Mouse (Mus musculus) liver, adult 2 months (tissue): ENCODE data around the gene Serpina3g. TPM values are rescaled to one million over a fixed set of nuclear protein-coding genes. Genes with fewer than 3 reads are reported as not detected.

ENCODE experiments used
- DNase-seq: peaks from one replicate; pipeline ENCODE4 v3.0.0-alpha.2; 2011; ENCODE audit warnings: low read depth, low spot score; ENCODE audit errors: extremely low read depth
- H3K27ac ChIP-seq: fragments of 200-500 bp; replicated peaks from 2 replicates; pipeline ENCODE4 v1.5.1; 2012; ENCODE audit warnings: low read depth, mild to moderate bottlenecking, control low read depth, inconsistent platforms, low read length; ENCODE audit not compliant: insufficient read depth
- H3K27me3 ChIP-seq: fragments of 200-500 bp; 2 replicates; pipeline ENCODE4 v1.6.1; 2012; ENCODE audit warnings: mild to moderate bottlenecking, moderate library complexity, low read length, inconsistent platforms; ENCODE audit not compliant: control insufficient read depth, insufficient read depth
- H3K36me3 ChIP-seq: fragments of 200-500 bp; 2 replicates; pipeline ENCODE4 v1.6.1; 2012; ENCODE audit warnings: low read length, inconsistent platforms; ENCODE audit not compliant: control insufficient read depth, insufficient read depth
- H3K4me1 ChIP-seq: fragments of 200-500 bp; 2 replicates; pipeline ENCODE4 v1.6.1; 2011; ENCODE audit warnings: low read length; ENCODE audit not compliant: control insufficient read depth, insufficient read depth
- H3K4me3 ChIP-seq: fragments of 200-500 bp; 2 replicates; pipeline ENCODE4 v1.5.1; 2011; ENCODE audit warnings: low read depth, mild to moderate bottlenecking, control low read depth, low read length, moderate library complexity; ENCODE audit not compliant: insufficient read depth
- H3K79me2 ChIP-seq: fragments of 200-500 bp; 2 replicates; pipeline ENCODE4 v1.6.1; 2012; ENCODE audit warnings: inconsistent platforms, mild to moderate bottlenecking, low read length, moderate library complexity; ENCODE audit not compliant: control insufficient read depth, insufficient read depth
- H3K9ac ChIP-seq: fragments of 200-500 bp; 2 replicates; pipeline ENCODE4 v1.6.1; 2012; ENCODE audit warnings: low read depth, mild to moderate bottlenecking, control low read depth, inconsistent platforms, low read length
- CTCF ChIP-seq: fragments of 200-500 bp; IDR thresholded peaks from 2 replicates; pipeline ENCODE4 v1.5.1; 2011; ENCODE audit warnings: low read depth, low read length, control low read depth
- POLR2A ChIP-seq: fragments of 200-500 bp; IDR thresholded peaks from 2 replicates; pipeline ENCODE4 v1.6.1; 2011; ENCODE audit warnings: low read length, control low read depth; ENCODE audit not compliant: insufficient read depth; ENCODE audit errors: extremely low read depth
- WGBS: fragments of 180-500 bp; shearing (Covaris S2); methylation state at CpG from one replicate; pipeline ENCODE4 v1.1.7; 2018; 5-methylcytosine and 5-hydroxymethylcytosine counted together
- polyA plus RNA-seq: library from polyadenylated mRNA; depleted of rRNA; stranded (reverse); fragments of >200 nt; gene quantifications from 2 replicates; pipeline ENCODE4 v1.2.3, GENCODE M21; 2012
- total RNA-seq: library from RNA; depleted of rRNA; stranded (reverse); fragments of >200 nt; gene quantifications from 2 replicates; pipeline ENCODE4 v1.2.3, GENCODE M21; 2014

The Serpina3g gene
- total and polyA plus RNA-seq, 2 experiments: 9.7 to 20.7 TPM

DNA sequence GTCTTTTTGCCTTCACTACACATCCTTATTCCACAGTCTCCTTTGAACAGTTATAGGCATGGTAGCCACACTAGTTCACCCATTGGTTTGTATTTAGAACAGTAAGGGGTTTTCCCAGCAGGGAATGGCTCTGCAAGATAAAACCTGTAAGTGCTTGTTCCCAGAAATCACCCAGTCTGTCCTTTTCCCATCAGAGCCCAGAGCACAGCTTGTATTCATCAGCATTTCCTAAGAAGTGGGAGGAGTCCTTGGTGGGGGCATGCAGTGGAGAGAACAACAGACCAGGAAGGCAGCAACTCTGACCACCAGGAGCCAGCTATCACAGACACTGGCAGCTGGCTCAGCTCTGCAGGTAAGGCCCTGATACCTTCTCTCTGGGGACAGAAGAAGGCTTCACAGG, 26.8 kb downstream of the Serpina3g start, which contains the start of gene Serpina3i:
Gene Serpina3i (plus strand): TSS at position 260 of the 400 bp plus-strand sequence.
- no peak within 1 kb of the TSS; the same call in 1 of the 2 replicates for H3K27ac ChIP-seq
- no peak for TF ChIP-seq POLR2A
- TF ChIP-seq CTCF: no peak
- no peaks in the 10 kb centered on the region for H3K79me2 ChIP-seq
- H3K4me1 ChIP-seq: no peaks in the 10 kb centered on the region
- H3K36me3 ChIP-seq: no peaks in the 10 kb centered on the region
- H3K27me3 ChIP-seq: no peaks in the 10 kb centered on the region
- H3K4me3 ChIP-seq: no peak within 1 kb of the TSS
- DNase-seq: no peak
- no peak within 1 kb of the TSS for H3K9ac ChIP-seq

DNA sequence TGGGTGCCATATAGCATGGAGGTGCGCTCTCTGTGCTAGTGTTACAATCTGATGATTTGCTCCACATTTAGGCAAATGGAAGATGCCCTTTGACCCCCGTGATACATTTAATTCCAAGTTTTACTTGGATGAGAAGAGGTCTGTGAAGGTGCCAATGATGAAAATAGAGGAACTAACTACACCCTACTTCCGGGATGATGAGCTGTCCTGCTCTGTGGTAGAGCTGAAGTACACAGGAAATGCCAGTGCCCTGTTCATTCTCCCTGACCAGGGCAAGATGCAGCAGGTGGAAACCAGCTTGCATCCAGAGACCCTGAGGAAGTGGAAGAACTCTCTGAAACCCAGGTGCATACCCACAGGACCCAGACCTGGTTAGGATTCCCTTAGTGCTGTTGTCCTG, 30.3 kb downstream of the Serpina3g start:
- no peak overlapping the region for H3K9ac ChIP-seq

DNA sequence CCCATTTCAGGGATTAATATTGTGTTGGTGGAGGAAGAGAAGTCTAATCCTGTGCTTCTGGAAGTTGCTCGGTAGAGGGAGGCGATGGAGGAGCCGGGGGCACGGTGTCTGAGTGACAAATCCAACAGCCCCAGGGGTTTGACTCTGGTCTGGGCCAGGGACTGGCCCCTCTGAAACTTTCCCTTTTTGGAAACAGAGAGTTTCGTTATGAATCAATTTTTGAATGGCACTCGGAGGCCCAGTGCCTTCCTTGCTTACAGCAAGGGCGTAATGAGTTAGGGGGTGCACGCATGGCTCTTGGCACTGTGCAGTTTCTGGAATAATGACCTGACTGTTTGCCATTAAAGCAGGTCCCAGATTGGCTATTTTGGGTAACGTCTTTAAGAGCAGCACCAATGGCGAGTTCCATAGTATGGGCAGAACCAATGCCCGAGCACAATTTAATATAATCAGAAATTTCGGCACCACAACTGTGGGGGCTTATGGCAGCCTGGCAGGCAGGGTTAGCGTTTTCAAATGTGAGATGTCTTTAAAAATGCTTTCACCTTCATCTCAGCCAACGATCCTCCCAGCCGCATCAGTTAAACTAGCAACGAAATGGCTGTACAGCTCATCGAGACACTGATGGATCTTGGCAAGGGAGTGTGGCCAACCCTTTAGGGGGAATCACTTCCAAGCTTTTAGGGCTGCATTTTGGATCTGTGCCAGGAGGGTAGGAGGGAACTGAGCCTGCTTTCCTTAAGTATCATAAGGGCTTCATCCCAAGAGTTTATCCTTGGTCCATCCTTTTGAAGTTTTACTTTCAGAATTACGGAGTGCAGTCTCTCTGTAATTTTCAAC, 42.4 kb downstream of the Serpina3g start:
- H3K9ac ChIP-seq: no peak overlapping the region
- H3K27ac ChIP-seq: no peak overlapping the region
- DNase-seq: no peak
- no peak for TF ChIP-seq CTCF
- no peak for TF ChIP-seq POLR2A
- no peaks in the 10 kb centered on the region for H3K27me3 ChIP-seq
- H3K79me2 ChIP-seq: no peaks in the 10 kb centered on the region
- H3K4me1 ChIP-seq: peaks cover 7% of the 10 kb centered on the region; the same call in 1 of the 2 replicates
- no peak overlapping the region for H3K4me3 ChIP-seq
- 92% methylated on average over 18 of the region's 18 CpGs for WGBS
- H3K36me3 ChIP-seq: no peaks in the 10 kb centered on the region

More for the DNA sequence above, 30.3 kb downstream of the Serpina3g start:
- H3K36me3 ChIP-seq: no peaks in the 10 kb centered on the region
- no peak for DNase-seq
- no peaks in the 10 kb centered on the region for H3K4me1 ChIP-seq
- 85% methylated on average over 3 of the region's 3 CpGs for WGBS
- H3K79me2 ChIP-seq: no peaks in the 10 kb centered on the region
- H3K27me3 ChIP-seq: no peaks in the 10 kb centered on the region
- no peak overlapping the region for H3K27ac ChIP-seq
- H3K4me3 ChIP-seq: no peak overlapping the region
- TF ChIP-seq CTCF: no peak

DNA sequence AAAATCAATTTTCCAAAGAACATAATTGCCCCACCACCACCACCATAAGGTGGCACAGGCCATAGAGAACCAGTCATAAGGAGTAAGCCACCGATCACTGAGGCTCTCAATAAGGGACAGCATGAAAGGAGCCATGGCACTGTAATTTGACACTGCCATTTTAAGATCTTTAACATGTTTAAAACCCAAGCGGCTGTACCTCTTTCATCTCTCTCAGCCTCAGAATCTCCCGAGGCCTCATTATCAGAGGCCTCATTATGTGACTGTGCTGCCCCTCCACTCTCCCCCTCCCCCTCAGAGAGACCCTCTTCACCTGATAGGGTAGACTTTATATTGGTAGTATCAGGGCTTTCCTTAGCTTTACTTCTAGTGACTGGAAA, 43.0 kb downstream of the Serpina3g start:
- no peak overlapping the region for H3K4me3 ChIP-seq
- H3K4me1 ChIP-seq: peaks cover 7% of the 10 kb centered on the region; the same call in 1 of the 2 replicates
- H3K36me3 ChIP-seq: no peaks in the 10 kb centered on the region
- TF ChIP-seq CTCF (no peak), POLR2A (no peak)
- no peaks in the 10 kb centered on the region for H3K27me3 ChIP-seq
- no peak overlapping the region for H3K9ac ChIP-seq
- H3K27ac ChIP-seq: no peak overlapping the region
- no peaks in the 10 kb centered on the region for H3K79me2 ChIP-seq
- WGBS: 64% methylated on average over 3 of the region's 3 CpGs
- no peak for DNase-seq

DNA sequence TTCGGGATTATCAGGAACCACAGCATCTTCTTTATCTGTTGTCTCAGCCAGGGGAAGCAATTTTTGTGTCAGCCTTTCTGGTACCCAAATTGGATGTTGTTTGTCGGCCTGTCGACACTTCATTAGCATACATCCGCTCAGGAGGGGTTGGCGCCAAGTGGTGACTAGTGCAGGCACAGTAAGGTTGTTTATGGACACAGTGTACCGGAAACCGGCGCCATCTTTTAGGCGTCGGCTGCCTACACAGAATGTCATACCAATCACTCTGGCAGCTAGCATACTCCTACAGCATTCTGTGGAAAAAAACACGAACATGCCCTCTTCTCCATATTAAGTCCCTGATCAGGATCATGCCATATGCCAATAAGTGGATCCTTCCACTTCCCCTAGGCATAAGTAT, 47.3 kb downstream of the Serpina3g start:
- 92% methylated on average over 11 of the region's 11 CpGs for WGBS
- DNase-seq: no peak
- Histone ChIP-seq H3K27ac (no peak overlapping the region), H3K9ac (no peak overlapping the region), H3K4me3 (no peak overlapping the region), H3K4me1 (peaks cover 3% of the 10 kb centered on the region; the same call in 1 of the 2 replicates), H3K27me3 (no peaks in the 10 kb centered on the region), H3K36me3 (no peaks in the 10 kb centered on the region), H3K79me2 (no peaks in the 10 kb centered on the region)
- TF ChIP-seq POLR2A (no peak), CTCF (no peak)

DNA sequence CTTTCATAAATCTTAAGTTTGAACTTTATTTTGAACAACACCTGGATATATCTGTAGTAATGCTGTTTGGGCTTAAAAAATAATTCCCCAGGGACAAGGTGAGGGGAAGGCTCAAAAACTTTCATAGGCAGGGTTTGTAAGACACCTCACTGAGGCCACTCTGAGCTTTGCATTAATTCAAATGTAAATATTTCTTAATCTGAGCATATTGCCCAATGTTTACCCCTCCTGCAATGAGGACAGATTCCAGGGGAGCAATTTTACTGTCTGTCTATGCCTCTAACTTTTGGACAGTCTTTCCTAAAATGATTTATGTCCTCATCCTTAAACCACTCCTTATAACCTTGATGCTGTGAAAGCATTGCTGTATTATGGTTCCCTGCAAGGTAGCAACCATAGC, 52.3 kb downstream of the Serpina3g start:
- H3K4me1 ChIP-seq: peaks cover 6% of the 10 kb centered on the region; the same call in 1 of the 2 replicates
- H3K9ac ChIP-seq: no peak overlapping the region
- TF ChIP-seq POLR2A (no peak), CTCF (no peak)
- peak overlapping the region; percentile 60 for H3K27ac ChIP-seq
- no peak overlapping the region for H3K4me3 ChIP-seq
- no peaks in the 10 kb centered on the region for H3K36me3 ChIP-seq
- no peaks in the 10 kb centered on the region for H3K27me3 ChIP-seq
- H3K79me2 ChIP-seq: no peaks in the 10 kb centered on the region
- DNase-seq: peak; percentile 62
